Mouse (Mus musculus) cerebellum, adult 9-10 months (tissue): ENCODE measurements around the gene Ttc30a2.
"Not testable (repeated sequence)": the region's sequence is repeated elsewhere in the genome, so short reads cannot be mapped to it uniquely, and the experiment has no call there.

Experiments
- DNase-seq: peaks from one replicate; pipeline ENCODE4 v3.0.0; 2022

The Ttc30a2 gene

DNA sequence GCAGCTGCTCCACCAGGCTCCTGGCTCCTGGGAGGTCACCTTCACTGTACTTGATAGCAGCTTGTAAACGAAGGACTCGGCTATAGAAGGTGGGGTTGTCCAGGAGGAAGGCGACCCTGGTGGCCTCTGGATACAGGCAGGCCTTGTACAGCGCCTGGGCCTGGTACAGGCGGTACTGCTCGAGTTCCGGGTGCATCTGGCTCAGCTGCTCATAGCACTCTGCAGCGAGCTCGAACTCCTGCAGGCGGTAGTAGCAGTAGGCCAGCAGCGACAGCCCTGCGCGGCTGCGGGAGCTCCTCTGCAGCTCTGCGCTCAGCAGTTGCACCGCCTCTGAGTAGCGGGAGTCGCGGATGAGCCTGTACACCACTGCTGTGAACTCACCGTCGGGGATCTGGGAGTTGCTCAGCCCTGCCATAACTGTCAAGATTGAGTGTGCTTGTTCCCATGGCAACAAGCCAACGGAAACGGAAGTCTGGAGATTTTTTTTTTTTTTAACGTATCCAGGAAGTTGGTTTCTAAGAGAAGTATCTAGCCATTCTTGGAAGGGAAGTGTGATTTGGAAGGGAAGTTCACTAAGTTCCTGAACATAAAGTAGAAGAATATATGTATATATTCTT is at the start of gene Ttc30a2:
Ttc30a2 (minus strand) TSS at position 419 of the 617 bp plus-strand sequence.
- not testable (repeated sequence) for DNase-seq

DNA sequence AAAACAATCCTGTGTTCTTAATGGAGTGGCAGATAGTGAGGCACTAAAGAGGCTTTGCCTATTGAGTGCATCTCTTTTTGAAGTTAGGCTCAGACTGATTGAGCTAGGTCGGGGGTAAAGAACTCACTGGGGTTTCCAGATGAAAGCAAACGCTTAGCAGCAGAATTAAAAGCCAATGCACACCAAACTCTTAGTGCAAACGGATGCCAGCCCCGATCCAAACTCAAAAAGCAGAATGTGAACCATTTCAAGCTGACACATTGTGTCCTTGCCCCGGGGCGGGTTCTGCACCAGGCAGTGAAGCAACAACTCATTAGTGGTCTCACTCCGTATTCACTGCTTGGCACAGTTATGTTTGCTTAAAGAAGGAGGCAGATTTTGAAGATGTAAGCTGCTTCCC is 38.9 kb upstream of the Ttc30a2 start:
- no peak for DNase-seq

DNA sequence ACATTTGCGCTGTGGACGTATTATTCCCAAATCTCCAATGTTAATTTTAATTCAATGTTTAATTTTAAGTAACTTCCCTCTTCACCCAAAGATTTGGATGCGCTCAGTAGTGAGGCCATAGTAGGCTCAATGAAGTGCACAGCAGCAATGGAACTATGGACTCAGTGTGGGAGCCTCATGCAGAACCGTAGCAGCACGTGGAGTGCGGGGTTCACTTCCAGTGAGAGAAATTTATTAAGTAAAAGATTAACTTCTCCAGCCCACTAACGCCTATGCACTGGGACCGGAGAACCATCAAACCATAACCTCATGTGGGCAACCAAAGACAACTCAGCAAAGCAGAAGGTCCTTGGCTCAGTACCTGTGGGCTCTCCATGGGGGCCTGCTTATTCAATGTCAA is 38.2 kb upstream of the Ttc30a2 start:
- DNase-seq: no peak

DNA sequence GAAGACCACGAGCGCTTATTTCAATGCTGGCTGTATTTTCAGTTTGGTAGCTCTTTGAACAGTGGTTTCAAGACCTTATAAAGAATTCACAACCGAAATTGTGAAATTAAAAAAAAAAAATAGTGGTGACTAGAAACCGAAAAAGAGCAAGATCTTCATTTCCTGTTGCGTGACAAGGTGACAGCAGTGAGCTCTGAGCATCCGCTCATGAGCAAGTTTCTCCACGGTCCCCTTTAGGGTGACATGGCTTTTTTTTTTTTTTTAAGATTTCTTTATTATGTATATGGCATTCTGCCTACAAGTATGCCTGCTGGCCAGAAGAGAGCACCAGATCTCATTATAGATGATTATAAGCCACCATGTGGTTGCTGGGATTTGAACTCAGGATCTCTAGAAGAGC is 37.5 kb upstream of the Ttc30a2 start:
- DNase-seq: no peak

DNA sequence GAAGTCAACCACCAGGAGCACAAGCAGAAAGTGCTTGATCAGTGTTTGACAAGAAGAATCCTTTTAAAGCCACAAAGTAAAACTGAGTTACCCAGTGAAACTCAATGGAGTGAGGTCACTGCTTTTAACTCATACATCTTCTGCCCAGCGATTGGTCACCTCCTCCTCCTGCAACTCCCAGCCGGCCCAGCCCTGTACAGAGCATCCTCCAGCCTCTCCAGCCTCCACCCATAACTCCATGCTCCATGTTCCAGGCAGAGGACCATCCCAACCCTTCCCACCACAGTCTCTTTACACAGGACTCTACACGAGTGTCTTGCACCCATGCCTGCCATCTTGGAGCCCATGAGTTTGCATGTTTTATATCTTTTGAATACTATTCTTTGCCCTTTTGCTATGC is 36.7 kb upstream of the Ttc30a2 start:
- DNase-seq: no peak

DNA sequence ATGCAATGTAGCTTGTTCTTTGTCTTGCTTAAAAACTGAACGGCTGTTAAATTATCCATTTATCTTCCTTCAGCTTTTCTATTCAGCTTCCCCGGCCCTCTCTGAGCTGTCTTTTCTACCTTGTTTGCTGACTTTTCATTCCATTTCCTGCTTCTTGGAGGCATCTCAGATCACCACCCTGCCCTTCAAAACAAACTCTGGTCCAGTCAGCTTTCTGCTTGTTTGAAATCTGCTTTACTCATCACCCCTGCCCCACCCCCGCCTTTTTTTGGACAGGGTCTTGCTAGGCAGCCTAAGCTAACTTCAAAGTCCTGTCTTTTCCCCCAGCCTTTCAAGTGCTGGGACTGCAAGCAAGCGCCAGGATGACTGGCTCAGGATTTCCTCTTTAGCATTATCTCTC is 28.2 kb upstream of the Ttc30a2 start:
- DNase-seq: no peak

DNA sequence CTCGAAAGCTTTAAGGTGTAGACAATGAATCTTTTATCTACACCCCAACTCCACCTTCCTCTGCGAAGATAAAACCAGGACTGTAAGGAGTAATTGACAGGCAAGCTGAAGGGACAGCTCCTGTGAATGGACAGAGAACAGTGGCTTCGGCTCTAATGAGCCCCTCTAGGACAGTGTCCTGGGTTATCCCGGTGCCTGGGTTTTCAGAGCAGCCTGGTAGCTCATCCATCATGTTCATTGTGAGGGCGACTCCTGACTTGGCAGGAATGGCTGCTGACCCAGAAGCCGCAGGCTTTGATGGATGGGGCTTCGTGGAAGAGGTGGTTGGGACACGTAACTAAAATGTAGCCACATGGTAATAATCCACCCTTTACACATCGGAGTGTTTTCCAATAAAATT is 24.9 kb upstream of the Ttc30a2 start:
- DNase-seq: no peak

DNA sequence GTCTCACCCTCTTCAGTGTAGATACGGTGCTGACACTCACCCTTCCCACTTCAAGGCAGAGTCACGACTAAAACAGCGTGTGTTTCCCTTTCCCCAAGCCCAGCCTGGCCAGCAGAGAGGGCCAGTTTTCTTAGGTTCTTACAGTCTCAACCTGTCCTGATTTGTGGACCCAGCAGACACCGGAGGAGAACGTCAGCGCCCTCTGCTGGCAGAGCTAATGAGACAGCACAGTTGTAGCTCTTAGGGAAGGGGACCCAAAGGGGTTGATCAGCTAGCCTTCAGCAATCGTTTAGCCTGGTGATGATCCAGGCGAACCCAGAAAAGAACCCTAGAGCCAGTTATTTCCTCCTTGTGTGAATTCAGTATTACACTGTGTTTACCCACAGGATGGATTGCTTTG is 23.4 kb upstream of the Ttc30a2 start:
- peak; percentile 34 for DNase-seq

DNA sequence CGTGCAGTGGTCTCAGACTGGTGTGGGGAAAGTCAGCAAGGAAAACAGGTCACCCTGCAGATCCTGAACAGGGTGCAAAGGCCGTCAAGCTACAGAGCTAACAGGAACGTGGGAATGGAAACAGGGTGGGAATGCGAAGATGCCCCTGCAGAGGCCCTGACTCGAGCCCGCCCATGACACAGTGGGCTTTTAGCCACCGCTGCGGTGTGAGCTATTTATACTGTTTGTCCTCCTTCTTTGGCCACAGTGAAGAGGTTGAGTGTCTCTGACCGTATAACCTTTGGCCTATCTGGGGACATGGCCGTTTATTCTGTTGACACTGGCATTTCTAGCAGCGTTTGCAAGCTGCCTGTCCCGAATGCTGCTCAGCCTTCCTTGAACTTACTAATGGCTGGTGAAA is 21.7 kb upstream of the Ttc30a2 start:
- DNase-seq: no peak

DNA sequence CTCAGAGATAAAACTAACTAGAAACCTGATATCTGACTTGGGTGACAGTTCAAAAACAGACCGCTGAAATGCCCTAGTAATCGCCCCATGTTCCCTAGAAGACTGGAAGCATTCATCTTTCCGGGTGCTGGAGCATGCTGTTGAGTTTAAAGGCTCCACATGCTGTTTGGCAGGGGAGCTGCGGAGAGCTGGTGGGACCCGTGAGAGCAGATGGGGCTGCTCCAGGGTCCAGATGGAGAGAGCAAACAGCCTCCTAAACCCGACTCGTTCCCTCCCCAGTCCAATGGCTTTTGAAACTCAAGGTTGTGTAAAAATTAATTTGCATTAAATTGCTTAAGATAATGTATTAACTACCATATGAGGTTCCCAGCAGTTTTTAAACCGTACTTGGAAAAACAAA is 20.7 kb upstream of the Ttc30a2 start:
- DNase-seq: peak; percentile 61

DNA sequence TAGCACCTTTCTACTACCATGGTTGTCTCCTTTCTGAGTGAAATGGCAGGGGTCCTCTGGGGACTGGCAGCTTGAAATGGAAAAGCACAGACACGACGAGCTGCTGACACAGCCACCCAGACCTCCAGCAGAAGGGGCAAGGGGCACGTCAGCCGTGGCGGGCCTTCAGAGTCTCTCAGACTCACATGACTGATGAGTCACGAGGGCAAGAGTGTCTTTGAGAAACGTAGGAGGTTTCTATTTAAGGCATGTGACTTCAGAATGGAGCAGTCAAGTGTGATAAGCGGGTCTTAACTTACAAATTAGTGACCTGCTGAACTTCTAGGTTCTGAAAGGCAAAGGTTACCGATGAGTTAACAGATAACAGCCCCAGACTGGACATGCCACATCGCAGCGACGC is 19.8 kb upstream of the Ttc30a2 start:
- no peak for DNase-seq

DNA sequence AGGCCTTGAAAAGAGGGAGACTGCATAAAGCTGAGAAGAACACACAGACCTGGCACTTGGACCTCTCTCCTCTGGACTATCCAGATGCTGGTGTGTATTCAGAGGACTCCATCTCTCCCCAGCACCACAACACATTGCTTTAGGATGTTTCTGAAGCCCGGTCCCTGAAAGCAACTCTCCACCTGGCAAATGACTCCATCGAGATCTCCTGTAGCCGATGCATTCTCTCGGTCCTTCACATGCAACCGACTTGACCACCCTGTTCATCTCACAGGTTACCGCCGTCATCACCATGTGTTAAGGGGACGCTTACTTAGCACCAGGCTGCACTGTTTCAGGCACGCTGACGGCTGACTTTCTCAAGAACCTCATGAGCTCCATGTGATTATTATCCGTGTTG is 16.9 kb upstream of the Ttc30a2 start:
- no peak for DNase-seq

DNA sequence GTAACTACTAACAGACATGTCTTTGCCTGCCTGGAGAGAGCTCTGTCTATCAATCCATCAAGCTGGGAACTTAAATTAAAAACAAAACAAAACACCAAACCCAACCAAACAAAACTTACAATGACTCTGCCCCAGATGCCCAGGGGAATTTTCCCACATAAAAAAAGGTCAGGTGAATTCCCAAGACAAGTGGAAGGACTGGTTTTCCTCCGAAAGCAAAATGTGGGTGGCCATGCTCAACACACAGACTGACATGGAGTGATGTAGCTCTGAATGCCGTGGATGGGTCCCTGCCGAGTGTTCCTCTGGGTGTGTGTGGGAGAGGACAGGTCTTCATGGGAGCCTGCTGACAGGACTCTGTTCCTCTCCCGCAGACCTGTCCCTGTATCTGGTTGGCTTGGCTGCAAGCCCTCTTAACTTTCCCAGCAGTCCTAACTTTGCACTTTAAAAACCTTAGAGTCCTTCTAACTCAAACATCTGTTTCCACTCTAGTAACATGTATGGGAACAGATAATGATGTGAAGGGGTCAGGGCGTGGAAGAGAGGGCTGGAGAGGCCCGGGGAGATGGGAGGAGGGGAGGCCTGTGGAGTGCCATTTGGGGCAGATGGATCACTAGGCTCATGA is 13.7 kb upstream of the Ttc30a2 start:
- DNase-seq: no peak

DNA sequence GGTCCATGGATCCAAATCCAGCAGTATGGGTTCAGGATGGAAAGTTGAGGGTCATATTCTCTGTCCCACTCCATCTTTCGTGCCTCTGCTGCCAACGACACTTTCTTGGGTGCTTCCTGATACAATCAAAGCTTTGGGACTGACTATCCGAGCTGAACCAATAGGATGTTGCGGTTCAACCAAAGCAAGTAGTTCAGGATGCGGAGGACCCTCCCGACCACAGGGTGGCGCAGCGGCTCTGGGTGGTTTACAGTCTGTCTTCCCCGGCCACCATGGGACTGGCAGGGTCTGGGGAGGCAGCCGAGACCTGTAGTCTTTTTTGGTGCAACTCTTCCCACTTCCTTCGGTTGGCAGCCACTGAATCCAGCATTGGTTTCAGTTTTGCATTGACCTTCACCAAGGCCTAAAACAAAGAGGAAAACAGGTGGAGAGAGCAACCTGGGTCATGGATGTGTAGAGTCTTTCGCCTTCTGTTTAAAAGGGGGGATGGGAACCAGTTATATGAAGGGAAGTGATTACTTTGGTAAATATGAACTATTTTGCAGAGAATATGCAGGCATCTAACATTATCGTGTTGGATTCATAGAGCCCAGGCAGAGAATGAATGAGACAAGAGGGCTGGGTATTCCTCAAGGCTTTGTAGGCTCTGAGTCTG is 13.0 kb upstream of the Ttc30a2 start:
- peak; percentile 55 for DNase-seq

DNA sequence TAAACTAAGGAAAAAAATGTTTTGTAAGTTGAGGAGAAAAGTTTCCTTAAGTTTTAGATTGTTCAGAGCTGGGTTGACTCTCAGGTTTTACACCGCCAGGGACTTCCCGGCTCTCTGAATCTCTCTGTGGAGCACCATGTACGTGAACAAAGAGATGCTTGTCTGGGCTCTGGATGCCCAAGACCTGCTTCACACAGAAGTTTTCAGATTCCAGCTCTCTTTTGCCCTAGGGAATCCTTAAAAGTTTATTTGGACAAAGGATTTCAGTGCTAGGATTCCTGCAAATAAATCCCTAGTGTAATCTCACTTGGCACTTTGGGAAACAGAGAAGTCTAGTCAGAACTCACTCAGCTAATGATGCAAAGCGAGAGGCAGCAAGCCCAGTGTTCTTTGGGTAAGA is 11.7 kb upstream of the Ttc30a2 start:
- no peak for DNase-seq

DNA sequence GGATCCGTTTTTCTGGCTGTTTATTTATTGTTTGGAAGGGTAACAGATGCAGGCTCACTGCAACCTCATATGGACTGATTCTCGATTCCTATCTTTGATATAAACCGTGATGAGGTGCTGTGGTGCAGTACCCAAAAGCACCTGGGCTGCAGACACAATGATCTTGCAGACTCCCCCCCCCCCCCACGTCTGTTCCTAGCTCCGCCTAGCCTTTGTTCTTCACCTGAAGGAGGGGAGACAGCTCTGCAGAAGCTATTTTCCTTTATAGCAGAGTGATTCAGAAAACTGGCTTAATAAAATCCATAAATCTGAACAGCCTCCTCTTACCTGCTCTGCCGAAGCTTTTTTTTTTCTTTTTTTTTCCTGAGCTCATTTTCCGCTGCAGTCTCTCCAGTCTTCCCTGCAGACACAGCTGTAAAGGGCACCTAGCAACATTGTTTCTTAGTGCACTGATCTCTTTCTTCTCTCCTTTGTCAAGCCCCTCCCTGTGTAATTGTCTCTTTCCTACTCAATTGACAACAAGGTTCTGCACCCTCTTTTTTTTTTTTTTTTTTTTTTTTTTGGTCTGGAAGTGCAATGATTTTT is 10.9 kb upstream of the Ttc30a2 start:
- DNase-seq: no peak

DNA sequence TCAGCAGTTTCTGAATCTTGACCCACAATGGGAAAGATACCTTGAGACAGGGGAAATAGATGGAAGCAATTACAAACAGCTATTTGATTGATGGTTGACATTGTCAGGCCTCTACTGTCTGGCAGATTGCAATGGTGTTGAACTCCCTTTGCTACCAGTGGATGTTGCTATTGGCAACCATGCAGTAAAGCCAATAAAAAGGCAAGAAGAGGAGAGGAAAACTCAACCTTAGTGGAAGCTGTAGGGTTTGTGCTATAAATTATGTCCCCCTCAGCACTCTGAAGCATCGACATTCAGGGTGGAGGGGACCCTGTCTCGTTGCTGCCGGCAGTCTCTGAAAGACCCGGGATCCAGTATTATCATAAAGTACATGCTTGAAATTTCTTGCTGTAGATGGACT is 10.4 kb upstream of the Ttc30a2 start:
- DNase-seq: no peak

DNA sequence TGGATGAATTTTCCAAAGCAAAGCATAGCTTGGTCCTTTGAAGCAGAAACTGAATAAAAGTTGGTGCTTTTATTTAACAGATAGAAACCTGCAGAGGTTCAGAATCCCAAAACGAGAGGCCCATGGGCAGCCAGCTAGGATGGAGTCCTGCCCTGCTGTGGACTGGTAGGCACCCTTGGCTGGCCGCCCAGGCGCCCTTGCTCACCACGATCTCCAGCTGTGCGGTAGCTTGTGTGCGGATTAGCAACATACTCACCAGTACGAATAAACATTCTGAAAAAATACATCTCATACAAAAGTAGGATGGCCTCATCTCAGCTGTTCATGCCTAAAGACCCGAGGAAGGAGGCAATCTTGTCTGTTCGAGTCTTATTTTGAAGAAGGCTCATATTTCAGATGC is 9.8 kb upstream of the Ttc30a2 start:
- DNase-seq: no peak

DNA sequence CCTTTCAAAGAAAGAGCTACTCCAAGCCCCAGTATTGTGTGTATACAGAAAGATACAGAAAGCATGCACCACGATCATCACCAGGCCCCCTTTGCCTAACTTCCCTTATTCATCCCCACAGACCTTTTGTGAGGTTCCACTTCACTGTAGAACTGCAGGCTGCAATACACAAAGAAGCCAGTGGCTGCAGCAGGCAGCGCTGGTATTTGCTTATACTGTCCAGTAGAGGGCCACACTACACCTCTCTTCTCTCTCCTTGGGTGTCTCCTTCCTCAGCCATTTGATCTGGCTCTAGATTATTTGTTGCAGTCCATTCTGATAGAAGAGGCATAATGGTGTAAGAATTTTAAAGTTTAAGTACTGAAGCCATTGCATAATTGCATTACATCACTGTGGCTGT is 7.2 kb upstream of the Ttc30a2 start:
- DNase-seq: peak; percentile 81

DNA sequence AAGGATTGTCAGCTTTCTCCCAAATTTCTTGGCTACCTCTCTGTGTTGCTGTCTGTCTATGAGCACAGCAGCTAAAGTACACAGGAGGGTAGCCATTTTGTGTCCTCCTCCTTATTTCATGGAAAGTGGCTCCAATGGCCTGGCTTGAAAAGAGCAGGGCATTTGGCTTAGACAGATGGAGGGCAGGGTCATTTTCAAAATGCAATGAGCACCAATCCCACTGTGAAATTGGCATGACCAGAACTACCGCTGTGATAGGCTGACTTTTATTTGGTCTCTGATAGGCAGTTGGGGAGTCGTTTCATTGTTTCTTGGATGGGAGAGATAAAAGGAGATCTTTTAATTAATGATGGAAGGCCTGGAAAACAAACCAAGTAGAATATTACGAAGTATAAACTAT is 5.9 kb upstream of the Ttc30a2 start:
- DNase-seq: no peak

DNA sequence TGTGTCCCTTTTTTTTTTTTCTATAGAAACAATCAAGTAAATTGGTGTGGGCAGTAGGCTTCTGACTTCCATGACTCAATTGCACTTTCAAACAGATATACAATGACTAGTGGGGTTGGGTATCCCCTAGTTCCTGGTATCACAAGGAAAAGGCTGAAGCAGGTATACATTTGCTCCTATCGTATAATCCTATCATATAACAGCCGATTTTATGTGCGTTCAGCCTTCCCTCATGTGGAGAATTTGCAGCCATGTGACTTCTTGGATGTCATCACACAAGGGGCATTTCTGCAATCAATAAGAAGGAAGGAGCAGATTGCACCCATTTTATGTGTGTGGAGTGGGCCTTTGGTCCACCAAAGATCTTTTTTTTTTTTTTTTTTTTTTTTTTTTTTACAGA is 5.1 kb upstream of the Ttc30a2 start:
- DNase-seq: no peak

DNA sequence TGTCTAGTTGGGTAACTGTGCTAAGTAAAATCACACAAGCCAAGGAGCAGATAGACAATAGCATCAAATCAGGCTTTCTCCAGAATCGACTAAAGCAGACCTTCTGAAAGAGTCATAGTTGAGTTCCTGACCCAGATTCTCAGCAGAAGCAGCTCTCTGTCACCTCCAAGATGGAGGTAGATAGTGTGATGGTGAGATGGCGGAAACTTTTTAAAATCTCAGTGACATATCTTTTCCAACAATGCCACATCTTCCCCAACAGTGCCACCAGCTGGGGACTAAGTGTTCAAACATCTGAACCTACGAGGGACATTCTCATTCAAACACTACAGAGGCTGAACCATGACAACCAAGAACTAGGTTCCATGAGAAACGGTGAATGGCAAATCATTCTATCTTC is 4.7 kb upstream of the Ttc30a2 start:
- DNase-seq: no peak

DNA sequence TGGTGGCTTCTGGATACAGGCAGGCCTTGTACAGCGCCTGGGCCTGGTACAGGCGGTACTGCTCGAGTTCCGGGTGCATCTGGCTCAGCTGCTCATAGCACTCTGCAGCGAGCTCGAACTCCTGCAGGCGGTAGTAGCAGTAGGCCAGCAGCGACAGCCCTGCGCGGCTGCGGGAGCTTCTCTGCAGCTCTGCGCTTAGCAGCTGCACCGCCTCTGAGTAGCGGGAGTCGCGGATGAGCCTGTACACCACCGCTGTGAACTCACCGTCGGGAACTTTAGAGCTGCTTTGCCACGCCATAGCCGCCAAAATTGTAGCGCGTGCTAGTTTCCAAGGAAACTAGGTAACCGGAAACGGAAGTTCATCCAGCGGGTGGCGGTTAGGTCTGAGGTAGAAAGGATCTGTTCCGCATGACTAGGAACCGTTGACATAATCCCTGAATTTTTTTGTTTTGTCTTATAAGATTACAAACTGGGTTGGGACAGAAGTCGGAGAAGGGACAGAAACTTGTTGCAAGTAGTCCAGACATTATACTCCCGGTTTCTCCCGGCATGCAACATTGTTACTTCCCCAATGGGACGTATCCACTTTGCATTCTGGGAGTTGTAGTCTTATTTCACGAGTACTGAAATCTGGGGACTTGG is 3.6 kb upstream of the Ttc30a2 start, which contains the start of gene Ttc30a1:
Ttc30a1 (minus strand) TSS at position 528 of the 642 bp plus-strand sequence.
- peak; percentile 89 for DNase-seq
